Mouse (Mus musculus): ENCODE measurements around the gene Ahnak2. TPM values are rescaled to one million over a fixed set of nuclear protein-coding genes. Genes with fewer than 3 reads are reported as not detected.

Gene Ahnak2
- polyA plus RNA-seq, 1 experiment from 2014 or later = 1.2 TPM

DNA sequence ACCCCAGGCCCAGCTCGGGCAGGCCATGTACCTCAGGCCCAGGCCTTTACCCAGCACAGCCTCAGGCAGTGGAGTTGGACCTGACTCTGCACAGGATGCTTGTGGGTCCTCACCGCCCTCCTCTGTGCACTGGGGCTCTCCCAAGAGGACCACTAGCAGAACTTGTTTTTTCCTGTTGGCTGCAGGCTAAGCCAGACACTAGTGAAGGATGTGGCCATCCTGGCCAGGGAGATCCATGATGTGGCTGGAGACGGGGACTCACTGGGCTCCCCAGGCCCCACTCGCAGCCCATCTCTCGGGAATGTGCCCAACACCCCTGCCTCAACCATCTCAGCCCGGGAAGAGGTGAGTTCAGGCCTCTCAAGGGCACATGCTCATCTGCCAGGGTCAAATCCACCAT lies 59.7 kb downstream of the Ahnak2 start:
- H3K9ac ChIP-seq = peak overlapping the region; percentile 66; the same call in 1 of the 2 replicates
- H3K36me3 ChIP-seq = peaks cover 42% of the 10 kb centered on the region
- no peak for ATAC-seq (ENCODE audit: extremely low read depth, insufficient number of reproducible peaks, low FRiP score, low TSS enrichment)
- peaks cover 34% of the 10 kb centered on the region for H3K4me1 ChIP-seq
- no peaks in the 10 kb centered on the region for H3K9me3 ChIP-seq
- H3K27ac ChIP-seq (replicated peaks) = peak overlapping the region; percentile 67
- H3K4me2 ChIP-seq = no peak overlapping the region
- H3K27me3 ChIP-seq (replicated peaks) = no peaks in the 10 kb centered on the region
- no peak overlapping the region for H3K4me3 ChIP-seq
- 49% methylated on average over 6 of the region's 6 CpGs for WGBS

DNA sequence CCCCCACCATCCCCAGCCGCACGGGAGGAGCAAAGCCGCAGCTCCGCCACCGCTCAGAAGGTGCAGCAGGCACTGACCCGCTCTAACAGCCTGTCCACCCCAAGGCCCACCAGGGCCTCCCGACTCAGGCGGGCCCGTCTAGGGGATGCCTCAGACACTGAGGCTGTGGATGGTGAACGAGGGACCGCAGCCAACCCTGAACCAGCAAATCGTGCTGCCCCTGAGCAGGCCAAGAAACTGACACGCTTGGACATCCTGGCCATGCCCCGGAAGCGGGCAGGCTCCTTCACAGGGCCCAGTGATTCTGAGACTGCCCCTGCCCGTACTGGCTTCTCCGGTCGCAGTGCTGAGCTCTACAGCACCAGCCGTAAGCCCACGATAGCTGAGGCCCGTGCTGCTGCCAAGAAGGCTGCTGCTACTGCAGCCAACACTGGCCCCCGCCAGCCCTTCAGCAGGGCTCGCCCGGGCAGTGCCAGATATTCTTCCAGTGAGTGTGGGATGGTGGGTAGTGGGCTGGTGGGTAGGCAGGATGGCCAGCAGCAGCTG lies 63.4 kb downstream of the Ahnak2 start:
- Histone ChIP-seq H3K36me3 (peaks cover 64% of the 10 kb centered on the region), H3K4me1 (peaks cover 15% of the 10 kb centered on the region), H3K27me3 (replicated peaks) (no peaks in the 10 kb centered on the region), H3K9ac (no peak overlapping the region), H3K4me2 (no peak overlapping the region), H3K9me3 (no peaks in the 10 kb centered on the region), H3K4me3 (no peak overlapping the region), H3K27ac (replicated peaks) (no peak overlapping the region)
- 89% methylated on average over 24 of the region's 24 CpGs for WGBS
- no peak for ATAC-seq (ENCODE audit: extremely low read depth, insufficient number of reproducible peaks, low FRiP score, low TSS enrichment)

DNA sequence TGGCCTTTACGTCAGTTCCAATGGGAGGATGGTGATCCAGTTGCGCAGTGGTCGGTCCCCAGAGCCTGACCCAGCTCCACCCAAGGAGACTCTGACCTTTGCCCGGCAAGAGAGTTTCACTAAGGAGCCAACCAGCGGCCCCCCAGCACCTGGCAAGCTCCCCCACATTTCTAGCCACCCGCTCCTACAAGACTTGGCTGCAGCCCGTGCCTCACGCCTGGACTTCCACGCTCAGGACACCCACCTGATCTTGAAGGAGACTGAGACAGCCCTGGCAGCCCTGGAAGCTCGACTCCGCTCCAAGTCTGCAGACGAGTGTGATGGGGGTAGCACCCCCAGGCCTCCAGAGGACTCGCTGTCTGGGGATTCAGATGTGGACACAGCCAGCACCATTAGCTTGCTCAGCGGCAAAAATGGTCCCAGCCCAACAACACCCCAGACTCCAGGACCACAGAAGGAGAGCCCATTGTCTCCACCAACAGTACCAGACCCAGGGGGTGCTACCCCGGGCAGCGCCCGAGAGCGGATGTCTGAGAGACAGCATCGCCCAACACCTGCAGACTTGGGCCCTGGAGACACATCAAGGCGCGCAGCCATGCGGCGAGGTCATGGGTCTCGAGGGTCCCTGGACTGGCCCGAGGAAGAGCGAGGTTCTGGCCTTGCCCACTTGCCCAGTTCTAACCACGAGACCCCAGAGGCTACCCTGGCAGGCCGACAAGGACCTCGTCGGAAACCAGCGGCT lies 64.0 kb downstream of the Ahnak2 start:
- Histone ChIP-seq H3K9ac (no peak overlapping the region), H3K4me2 (no peak overlapping the region), H3K9me3 (no peaks in the 10 kb centered on the region), H3K4me1 (peaks cover 9% of the 10 kb centered on the region), H3K27me3 (replicated peaks) (no peaks in the 10 kb centered on the region), H3K27ac (replicated peaks) (no peak overlapping the region), H3K4me3 (no peak overlapping the region), H3K36me3 (peaks cover 66% of the 10 kb centered on the region)
- no peak for ATAC-seq (ENCODE audit: extremely low read depth, insufficient number of reproducible peaks, low FRiP score, low TSS enrichment)
- WGBS = 86% methylated on average over 31 of the region's 31 CpGs

DNA sequence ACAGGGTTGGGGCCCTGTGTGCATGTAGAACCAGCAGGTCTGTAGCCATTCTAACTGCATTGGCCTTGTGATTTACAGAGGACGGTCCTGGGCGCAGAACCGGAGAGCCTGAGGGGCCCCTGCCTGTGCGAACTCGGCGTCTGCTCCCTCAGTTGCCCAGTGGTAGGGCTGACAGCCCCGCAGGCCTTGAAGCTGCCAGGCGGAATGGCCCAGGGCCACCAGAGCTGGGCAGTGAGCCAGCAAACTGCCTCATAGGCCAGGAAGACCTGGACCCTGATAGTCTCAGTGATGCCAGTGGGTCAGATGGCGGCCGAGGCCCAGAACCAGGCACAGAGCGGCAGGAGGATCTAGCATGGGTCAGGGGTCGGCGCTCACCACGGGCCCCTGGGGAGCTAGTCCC lies 64.7 kb downstream of the Ahnak2 start:
- WGBS = 85% methylated on average over 14 of the region's 14 CpGs
- peaks cover 70% of the 10 kb centered on the region for H3K36me3 ChIP-seq
- peaks cover 2% of the 10 kb centered on the region for H3K4me1 ChIP-seq
- no peak for ATAC-seq (ENCODE audit: extremely low read depth, insufficient number of reproducible peaks, low FRiP score, low TSS enrichment)
- H3K27ac ChIP-seq (replicated peaks) = no peak overlapping the region
- no peaks in the 10 kb centered on the region for H3K9me3 ChIP-seq
- no peak overlapping the region for H3K4me2 ChIP-seq
- H3K9ac ChIP-seq = no peak overlapping the region
- no peak overlapping the region for H3K4me3 ChIP-seq
- no peaks in the 10 kb centered on the region for H3K27me3 ChIP-seq (replicated peaks)

DNA sequence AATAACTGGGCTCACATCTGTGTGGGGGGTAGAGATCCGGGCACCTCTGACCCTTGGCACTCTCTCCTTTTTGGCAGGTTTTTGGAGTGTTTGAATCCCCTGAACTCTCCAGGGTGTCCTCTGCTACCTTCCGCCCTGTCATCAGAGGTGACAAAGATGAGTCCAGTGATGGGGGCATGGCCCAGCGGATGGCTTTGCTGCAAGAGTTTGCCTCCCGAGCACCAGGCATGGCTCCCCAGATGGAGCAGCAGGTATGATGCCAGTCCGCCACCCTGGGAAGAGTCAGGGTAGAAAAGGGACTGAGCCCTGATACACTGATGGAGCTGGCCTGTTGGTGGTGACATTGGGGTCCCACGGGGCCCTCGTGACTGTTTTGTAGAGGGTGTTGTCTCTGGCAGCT lies 65.4 kb downstream of the Ahnak2 start:
- H3K27me3 ChIP-seq (replicated peaks) = no peaks in the 10 kb centered on the region
- no peaks in the 10 kb centered on the region for H3K4me1 ChIP-seq
- peaks cover 77% of the 10 kb centered on the region for H3K36me3 ChIP-seq
- no peak overlapping the region for H3K27ac ChIP-seq (replicated peaks)
- H3K9me3 ChIP-seq = no peaks in the 10 kb centered on the region
- 76% methylated on average over 7 of the region's 7 CpGs for WGBS
- no peak overlapping the region for H3K4me3 ChIP-seq
- H3K4me2 ChIP-seq = no peak overlapping the region
- ATAC-seq (ENCODE audit: extremely low read depth, insufficient number of reproducible peaks, low FRiP score, low TSS enrichment) = no peak
- no peak overlapping the region for H3K9ac ChIP-seq

DNA sequence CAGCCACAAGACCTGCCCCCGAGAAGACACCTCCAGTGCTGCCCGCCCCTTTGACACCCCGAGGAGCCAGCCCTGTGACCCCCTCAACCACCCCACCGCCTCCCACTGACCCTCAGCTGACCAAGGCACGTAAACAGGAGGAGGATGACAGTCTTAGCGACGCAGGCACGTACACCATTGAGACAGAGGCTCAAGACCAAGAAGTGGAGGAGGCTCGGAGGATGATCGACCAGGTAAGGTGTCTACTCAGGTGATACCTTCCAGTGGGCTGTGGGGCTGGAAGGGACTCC lies 65.9 kb downstream of the Ahnak2 start:
- Histone ChIP-seq H3K9ac (no peak overlapping the region), H3K27me3 (replicated peaks) (no peaks in the 10 kb centered on the region), H3K27ac (replicated peaks) (no peak overlapping the region), H3K4me3 (no peak overlapping the region), H3K9me3 (no peaks in the 10 kb centered on the region), H3K4me2 (no peak overlapping the region), H3K36me3 (peaks cover 80% of the 10 kb centered on the region), H3K4me1 (no peaks in the 10 kb centered on the region)
- 85% methylated on average over 10 of the region's 10 CpGs for whole genome bisulfite sequencing
- ATAC-seq (ENCODE audit: extremely low read depth, insufficient number of reproducible peaks, low FRiP score, low TSS enrichment) = no peak

DNA sequence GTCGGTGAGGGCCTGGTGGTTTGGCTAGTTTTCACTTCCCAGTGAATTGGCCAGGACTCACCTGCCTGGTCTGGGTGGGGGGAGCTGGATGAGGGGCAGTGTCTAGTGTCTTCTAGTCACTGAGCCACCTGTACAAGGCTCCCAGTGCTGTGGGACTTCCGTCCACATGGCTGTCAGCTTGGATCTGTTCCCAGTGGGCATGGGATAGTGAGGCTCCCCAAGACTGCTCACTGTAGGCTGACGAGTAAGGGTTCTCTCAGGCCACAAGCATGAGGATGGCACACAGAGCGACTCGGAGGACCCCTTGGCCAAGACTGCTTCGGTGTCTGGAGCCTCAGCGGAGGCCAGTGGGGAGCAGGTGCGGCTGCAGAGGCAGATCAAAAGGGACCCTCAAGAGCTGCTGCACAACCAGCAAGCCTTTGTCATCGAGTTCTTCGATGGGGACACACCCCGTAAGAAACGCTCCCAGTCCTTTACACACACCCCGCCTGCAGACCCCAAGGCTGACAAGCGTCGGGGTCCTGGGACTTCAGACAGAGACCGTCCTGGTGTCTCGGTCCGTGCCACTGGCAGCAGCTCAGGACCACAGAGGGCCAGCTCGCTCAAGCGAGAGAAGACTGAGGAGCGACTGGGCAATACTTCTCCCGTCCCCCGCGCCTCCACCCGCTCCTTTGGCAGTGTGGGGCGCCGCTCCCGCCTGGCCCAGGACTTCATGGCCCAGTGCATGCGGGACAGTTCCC lies 66.4 kb downstream of the Ahnak2 start:
- Histone ChIP-seq H3K9me3 (no peaks in the 10 kb centered on the region), H3K27me3 (replicated peaks) (no peaks in the 10 kb centered on the region), H3K27ac (replicated peaks) (no peak overlapping the region), H3K4me3 (no peak overlapping the region), H3K4me1 (no peaks in the 10 kb centered on the region), H3K4me2 (no peak overlapping the region), H3K9ac (no peak overlapping the region), H3K36me3 (peaks cover 82% of the 10 kb centered on the region)
- 83% methylated on average over 29 of the region's 29 CpGs for WGBS
- no peak for ATAC-seq (ENCODE audit: extremely low read depth, insufficient number of reproducible peaks, low FRiP score, low TSS enrichment)

DNA sequence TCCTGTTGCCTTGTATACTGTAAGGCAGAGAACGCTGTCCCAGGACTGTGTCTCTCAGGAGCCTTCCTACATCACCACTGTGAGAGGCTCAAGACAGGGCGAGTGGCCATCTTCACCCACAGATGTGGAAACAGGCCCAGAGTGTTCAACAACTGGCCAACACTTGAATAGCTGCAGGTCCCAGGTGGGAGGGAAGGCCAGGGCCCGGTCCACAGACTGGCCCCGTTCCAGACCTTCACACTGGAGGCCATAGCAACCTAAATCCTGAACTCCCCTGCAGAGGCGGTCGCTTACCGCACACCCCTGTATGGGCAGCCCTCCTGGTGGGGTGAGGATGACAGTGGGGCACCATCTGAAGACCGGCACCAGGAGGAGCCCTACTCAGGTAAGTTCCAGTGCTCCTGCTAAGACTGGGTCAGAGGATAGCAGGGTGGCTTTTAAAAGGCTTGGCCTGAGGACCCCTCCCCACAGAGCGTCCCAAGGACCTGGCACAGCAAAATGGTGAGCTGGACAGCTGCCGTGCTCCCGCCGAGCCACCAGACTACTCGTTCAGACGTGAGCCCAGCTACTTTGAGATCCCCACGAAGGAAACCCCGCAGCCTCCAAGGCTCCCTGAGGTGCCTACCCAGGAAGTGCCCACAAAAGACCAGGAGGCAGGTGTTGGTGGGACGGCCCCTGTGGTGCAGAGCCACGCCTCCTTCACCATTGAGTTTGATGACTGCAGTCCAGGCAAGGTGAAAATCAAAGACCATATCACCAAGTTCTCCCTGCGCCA lies 67.4 kb downstream of the Ahnak2 start:
- WGBS = 84% methylated on average over 19 of the region's 19 CpGs

DNA sequence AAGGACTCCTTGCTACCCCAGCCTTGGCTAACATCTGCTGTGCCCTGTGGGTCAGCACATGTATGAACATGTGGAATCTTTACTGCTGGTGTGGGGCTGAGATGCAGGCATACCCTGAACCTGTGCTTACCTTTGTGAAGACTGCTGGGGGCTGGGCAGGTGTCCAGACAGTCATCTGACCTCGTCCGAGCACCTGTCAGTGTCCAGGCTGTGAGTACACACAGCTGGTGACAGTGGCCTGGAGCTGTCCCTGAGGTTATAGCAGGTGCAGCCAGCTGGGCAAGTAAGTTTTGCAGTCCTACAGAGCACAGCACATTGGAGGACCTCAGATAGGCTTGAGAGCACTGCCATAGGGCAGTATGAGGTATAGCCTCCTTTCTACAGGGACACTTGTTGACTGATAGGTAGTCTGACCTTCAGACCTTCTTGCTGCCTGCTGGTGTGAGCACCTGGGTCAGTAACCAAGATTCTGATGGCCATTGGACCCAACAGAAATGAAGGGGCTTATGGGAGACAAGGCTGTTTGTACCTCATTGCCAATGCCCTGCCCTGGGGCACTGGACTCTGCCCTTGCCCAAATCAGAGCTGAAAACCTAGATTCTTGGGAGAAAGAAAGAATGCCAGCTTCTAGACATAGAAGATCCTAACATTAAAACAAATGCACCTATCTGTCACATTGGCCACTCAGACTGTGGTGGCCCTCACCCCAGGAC lies 68.2 kb downstream of the Ahnak2 start:
- no peaks in the 10 kb centered on the region for H3K9me3 ChIP-seq
- no peak overlapping the region for H3K4me2 ChIP-seq
- 72% methylated on average over 2 of the region's 2 CpGs for WGBS
- ATAC-seq (ENCODE audit: extremely low read depth, insufficient number of reproducible peaks, low FRiP score, low TSS enrichment) = no peak
- H3K27ac ChIP-seq (replicated peaks) = no peak overlapping the region
- peaks cover 71% of the 10 kb centered on the region for H3K36me3 ChIP-seq
- no peak overlapping the region for H3K4me3 ChIP-seq
- H3K4me1 ChIP-seq = no peaks in the 10 kb centered on the region
- no peaks in the 10 kb centered on the region for H3K27me3 ChIP-seq (replicated peaks)
- H3K9ac ChIP-seq = no peak overlapping the region

More for the DNA sequence above, 67.4 kb downstream of the Ahnak2 start:
- Histone ChIP-seq H3K4me2 (no peak overlapping the region), H3K4me1 (no peaks in the 10 kb centered on the region), H3K27ac (replicated peaks) (no peak overlapping the region), H3K36me3 (peaks cover 77% of the 10 kb centered on the region), H3K9ac (no peak overlapping the region), H3K27me3 (replicated peaks) (no peaks in the 10 kb centered on the region), H3K4me3 (no peak overlapping the region), H3K9me3 (no peaks in the 10 kb centered on the region)
- ATAC-seq (ENCODE audit: extremely low read depth, insufficient number of reproducible peaks, low FRiP score, low TSS enrichment) = no peak

DNA sequence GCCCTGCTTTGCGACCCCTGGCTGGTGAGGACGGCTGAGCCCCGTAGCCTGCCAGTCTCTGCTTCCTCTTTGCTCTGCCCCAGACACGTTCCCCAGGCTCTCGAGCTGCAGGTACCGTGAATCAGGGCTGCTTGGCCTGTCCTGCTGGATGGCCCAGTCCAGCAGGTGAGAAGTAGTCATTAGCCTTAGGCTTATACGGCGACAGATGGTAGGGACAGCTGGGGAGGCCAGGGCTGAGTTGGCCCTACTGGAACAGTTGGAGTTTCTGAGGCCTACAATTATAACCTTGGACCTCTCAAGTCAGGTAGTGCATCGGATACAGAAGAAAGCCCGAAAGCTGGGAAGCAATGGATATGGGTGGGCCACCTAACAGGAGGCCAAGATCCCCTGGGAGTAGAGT lies 69.9 kb downstream of the Ahnak2 start:
- Histone ChIP-seq H3K27me3 (replicated peaks) (no peaks in the 10 kb centered on the region), H3K4me2 (no peak overlapping the region), H3K27ac (replicated peaks) (no peak overlapping the region), H3K9ac (no peak overlapping the region), H3K9me3 (no peaks in the 10 kb centered on the region), H3K4me1 (no peaks in the 10 kb centered on the region), H3K4me3 (no peak overlapping the region), H3K36me3 (peaks cover 55% of the 10 kb centered on the region)
- no peak for ATAC-seq (ENCODE audit: extremely low read depth, insufficient number of reproducible peaks, low FRiP score, low TSS enrichment)
- 80% methylated on average over 10 of the region's 10 CpGs for WGBS

DNA sequence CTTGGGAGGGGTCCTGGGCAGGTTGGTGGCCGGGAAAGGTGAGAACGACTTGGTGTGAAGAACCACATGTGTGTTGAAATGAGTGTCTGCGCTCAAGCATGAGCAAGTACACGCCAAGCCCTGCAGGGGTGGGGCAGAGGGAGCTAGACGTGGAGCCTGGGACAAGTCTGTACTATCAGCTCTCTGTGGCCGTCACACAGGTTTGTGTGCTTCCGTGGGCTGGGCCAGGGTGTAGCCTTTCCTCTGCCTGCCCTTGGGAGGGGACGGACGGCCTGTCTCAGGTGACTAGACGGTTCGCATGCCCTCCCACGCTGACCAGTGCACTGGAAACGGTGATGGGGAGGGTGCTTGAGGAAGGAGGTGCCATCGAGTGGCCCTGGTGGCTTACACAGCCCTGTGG lies 71.6 kb downstream of the Ahnak2 start:
- Histone ChIP-seq H3K9me3 (no peaks in the 10 kb centered on the region), H3K4me1 (no peaks in the 10 kb centered on the region), H3K27ac (replicated peaks) (no peak overlapping the region), H3K27me3 (replicated peaks) (0 out of 2 replicates have a peak, but pooled peaks cover 3% of the 10 kb centered on the region), H3K4me3 (no peak overlapping the region), H3K36me3 (peaks cover 37% of the 10 kb centered on the region), H3K9ac (no peak overlapping the region), H3K4me2 (no peak overlapping the region)
- ATAC-seq (ENCODE audit: extremely low read depth, insufficient number of reproducible peaks, low FRiP score, low TSS enrichment) = no peak
- WGBS = 79% methylated on average over 14 of the region's 14 CpGs

Data from heart, embryonic 13.5 days (tissue).